Mouse (Mus musculus) cerebellum, postnatal 14 days (tissue): ENCODE data around the gene Gtf2b.

Source experiments
- DNase-seq, 2 experiments: peaks; one replicate each; pipeline ENCODE4 v3.0.0; 2021; ENCODE audit warnings: mixed read lengths in 2 of 2

The Gtf2b gene

GRCm38 (mm10) chr3:142764995-142765777 lies at the start of gene Gtf2b:
Gtf2b (plus strand) TSS chr3:142765045.
- peak; percentile 95 for DNase-seq

DNA sequence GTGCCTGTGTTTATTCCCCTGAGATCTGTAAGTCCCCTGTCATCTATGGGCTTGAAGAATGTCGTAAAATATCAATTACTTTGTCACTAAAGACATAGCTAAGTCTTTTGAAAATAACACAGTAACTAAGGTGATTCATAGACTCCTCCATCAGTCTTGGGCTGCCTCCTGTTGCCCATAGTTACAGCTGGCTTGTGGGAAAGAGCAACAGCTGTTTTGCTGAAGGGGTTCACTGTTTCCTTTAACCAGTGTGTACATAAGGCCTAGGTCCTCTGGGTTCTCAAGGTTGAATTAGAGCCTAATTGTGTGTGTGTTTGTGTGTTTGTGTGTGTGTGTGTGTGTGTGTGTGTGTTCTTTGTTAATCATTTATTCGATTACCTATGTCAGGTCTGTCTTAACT lies 39.4 kb upstream of the Gtf2b start:
- no peak for DNase-seq

- no peak for DNase-seq
Measured at GRCm38 (mm10) chr3:142725969-142726672, 38.7 kb upstream of the Gtf2b start.

- no peak for DNase-seq
Measured at GRCm38 (mm10) chr3:142734291-142734690, 30.6 kb upstream of the Gtf2b start.

DNA sequence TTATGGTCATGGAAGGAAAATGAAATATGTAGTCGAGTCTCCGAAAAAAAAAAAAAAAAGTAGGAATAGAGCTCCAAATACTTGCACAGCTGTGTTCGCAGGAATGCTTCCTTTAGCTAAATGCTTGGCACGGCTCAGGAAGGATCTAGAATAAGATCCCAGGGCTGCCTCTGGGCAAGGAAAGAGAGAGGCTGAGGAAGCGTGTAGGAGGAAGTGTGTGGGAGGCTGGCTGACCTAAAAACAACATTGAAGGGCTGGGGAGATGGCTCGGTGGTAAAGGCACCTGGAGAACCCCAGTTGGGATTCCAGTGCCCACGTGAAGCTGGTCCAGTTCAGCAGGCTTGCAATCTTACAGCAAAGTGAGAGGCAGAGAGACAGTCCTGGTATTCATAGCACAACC lies 23.9 kb upstream of the Gtf2b start:
- no peak for DNase-seq

GRCm38 (mm10) chr3:142743973-142744898 lies 20.6 kb upstream of the Gtf2b start:
- peak; percentile 46 to 55 for DNase-seq

GRCm38 (mm10) chr3:142745076-142745475 lies 19.8 kb upstream of the Gtf2b start:
- DNase-seq, result no peak

GRCm38 (mm10) chr3:142747673-142748072 lies 17.2 kb upstream of the Gtf2b start:
- DNase-seq, result no peak

DNA sequence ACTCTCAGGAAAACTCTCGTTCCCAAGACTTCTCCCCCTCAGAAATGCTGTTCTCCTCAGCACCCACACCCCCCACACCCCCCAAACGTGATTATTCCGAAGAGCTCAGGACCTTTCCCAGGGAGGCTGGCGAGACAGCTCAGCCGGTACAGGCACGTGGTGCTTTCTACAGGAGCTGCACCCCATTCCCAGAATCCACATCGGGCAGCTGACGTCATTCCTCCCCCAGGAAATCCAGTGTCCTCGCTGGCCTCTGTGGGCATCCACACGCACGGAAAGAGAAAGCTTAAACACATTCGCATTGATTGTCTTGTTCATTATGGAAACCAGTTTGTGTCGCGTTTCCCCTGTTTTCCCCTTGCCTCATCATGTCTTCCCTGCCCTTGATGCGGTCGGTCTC lies 15.7 kb upstream of the Gtf2b start:
- no peak for DNase-seq

DNA sequence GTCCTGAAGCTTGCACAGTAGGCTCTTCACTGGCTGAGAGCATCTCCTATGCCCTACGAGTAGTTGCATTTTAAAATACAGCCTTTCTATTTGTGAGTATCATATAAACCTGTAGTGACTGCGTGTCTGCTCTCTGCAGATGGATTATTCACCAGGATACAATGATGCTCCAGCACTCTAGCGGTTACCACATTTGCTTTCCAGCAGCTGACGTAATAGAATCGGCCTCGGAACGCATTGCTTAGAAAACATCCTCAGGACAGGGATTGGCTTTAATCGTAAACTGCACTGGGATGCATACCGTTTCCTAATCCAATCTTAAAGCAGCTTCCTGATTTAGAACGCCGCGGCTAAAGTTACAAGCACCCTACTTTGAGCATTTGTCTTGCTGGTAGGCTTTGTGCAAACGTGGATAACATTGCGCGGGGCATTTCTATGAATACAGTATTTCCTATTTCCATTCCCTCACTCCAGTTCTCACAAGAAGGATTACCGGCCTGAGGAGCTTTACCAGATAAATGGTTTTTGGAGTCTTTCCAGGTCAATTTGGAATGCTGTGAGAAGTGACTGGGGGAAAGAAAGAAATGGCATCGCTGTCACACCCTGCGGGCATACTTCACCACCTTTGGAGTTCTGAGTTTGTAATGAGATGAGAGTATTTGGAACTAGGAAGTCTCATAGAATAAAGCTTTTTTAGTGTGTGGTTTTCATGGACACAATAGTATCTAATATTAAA lies 9.5 kb upstream of the Gtf2b start:
- no peak for DNase-seq

DNA sequence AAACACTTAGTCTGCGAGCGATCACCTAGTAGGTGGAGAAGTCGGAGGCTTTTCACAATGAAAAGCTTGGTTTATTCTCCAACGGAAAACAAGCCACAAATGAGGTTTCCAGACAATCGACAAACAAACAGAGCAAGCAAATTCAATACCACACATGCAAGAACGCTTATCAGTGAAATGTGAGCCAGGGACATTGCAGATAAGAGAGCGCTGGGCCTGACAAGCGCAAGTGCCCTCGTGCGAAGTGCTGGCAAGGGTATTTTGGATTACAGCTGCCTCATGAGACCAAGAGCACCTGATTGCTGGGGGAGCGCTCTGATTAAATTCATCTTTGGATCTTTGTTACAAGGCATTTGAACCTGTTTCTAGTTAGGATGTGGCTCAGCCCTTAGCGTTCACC lies 7.0 kb upstream of the Gtf2b start:
- DNase-seq, result no peak

- no peak for DNase-seq
Measured at GRCm38 (mm10) chr3:142758593-142758992, 6.3 kb upstream of the Gtf2b start.

- DNase-seq, result no peak
Measured at GRCm38 (mm10) chr3:142760356-142760755, 4.5 kb upstream of the Gtf2b start.

GRCm38 (mm10) chr3:142765778-142766165 lies 927 bp downstream of the Gtf2b start:
- DNase-seq, result no peak

DNA sequence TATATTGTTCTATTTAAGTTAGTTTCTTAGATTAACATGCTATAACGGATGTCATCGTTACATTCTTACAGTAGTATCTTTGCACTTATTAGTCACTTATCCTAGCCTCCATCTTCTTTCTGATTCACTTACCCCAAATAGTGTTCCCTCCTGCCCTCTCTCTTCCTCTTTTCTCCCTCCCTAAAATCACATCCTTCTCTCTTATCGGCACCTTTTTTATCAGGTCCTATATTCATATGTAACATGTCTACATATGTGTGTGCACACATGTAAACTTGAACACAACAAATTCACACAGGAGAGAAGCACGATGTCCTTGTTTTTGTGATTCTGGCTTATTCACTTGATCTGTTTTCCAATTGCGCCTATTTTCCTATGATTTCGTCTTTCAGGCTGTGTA lies 3.7 kb downstream of the Gtf2b start:
- no peak for DNase-seq

DNA sequence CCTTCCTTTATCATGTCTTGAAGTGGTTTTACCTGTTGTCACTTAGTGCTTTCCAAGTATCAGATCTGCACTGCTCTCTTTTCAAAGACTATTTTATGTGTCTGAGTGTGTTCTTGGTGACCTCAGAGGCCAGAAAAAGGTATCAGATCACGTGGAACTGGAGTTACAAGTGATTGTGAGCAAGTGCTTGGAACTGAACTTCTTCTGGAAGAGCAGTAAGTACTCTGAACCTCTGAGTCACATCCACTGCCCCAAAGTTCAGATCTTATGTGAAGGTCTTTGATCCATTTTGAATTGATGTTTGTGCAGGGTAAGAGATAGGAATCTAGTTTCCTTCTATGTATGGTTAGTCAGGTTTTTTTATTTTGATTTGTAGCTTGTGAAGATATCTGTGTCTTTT lies 5.7 kb downstream of the Gtf2b start:
- no peak for DNase-seq

- DNase-seq, result no peak
Measured at GRCm38 (mm10) chr3:142773538-142774191, 8.8 kb downstream of the Gtf2b start.

- no peak for DNase-seq
Measured at GRCm38 (mm10) chr3:142777227-142777626, 12.4 kb downstream of the Gtf2b start.

DNA sequence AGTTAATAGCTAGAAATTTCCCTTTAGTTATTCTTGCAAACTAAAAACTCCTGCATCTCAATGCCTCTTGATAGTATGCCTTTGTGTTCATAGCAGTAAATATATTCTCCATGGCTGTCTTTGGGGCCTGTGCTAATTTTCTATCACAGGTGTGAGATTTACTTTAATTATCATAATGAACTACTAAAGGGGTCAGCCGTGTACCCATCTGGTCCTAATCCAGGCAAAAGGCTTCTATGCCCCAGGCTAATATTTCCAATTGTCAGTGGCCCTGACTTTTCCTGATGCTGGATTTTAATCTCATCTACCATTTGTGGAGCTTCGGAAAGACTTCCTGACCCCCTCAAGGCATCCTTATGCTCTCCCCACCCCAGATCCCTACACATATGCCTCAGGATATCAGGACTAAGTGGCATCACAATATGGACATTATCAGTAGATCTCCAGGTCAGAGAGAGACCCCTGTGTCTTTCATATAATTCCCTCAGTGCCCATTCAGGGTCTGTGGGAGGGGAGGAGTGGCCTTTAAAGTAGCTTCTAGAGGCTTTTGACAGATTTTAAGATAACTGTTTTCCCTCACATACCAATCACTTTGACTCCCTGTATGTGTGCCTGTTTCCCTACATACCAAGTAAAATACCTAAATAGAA lies 21.7 kb downstream of the Gtf2b start:
- no peak for DNase-seq

DNA sequence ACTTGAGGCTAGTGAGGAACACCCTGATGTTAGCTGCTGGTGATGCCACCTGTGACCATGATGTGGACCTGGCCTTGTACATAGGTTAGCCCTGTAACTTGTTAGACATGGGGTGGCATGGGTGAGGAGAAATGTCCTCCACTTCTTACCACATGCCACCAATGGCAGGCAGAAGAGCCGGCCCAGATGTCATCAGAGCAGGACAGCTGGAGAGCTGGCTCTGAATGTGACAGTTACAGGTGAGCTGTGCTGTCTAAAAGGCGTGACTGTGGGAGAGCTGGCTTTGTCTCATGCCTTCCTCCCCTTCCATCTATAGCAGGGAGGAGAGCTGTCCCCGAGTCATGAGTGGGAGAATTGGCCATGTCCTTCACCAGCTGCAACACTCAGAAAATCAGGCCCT lies 30.7 kb downstream of the Gtf2b start:
- DNase-seq, result no peak

- no peak for DNase-seq
Measured at GRCm38 (mm10) chr3:142811582-142811981, 46.7 kb downstream of the Gtf2b start.

GRCm38 (mm10) chr3:142817506-142817905 lies 52.7 kb downstream of the Gtf2b start:
- DNase-seq, result no peak
